Mouse (Mus musculus) myocyte (in vitro differentiated cells): ENCODE results near the gene Rbfox1. TPM values are rescaled to one million over a fixed set of nuclear protein-coding genes. Genes with fewer than 3 reads are reported as not detected.

Experiments
- H3K27me3 ChIP-seq: one replicate; pipeline ENCODE4 v1.6.1; 2011; ENCODE audit not compliant: control insufficient read depth, insufficient read depth, insufficient read length
- H3K36me3 ChIP-seq: one replicate; pipeline ENCODE4 v1.6.1; 2011; ENCODE audit not compliant: control insufficient read depth, insufficient read depth
- H3K4me2 ChIP-seq: one replicate; pipeline ENCODE4 v1.6.1; 2011; ENCODE audit warnings: low read depth, control low read depth
- H3K4me3 ChIP-seq: one replicate; pipeline ENCODE4 v1.5.1; 2011; ENCODE audit warnings: mild to moderate bottlenecking, control low read depth, moderate library complexity
- H3K79me2 ChIP-seq: one replicate; pipeline ENCODE4 v1.6.1; 2011; ENCODE audit not compliant: control insufficient read depth, insufficient read depth
- H3ac ChIP-seq: one replicate; pipeline ENCODE4 v1.6.1; 2011; ENCODE audit not compliant: control insufficient read depth, insufficient read length
- CEBPB ChIP-seq: IDR thresholded peaks from 2 replicates; pipeline ENCODE4 v1.6.1; 2011; ENCODE audit warnings: mild to moderate bottlenecking, moderate library complexity; ENCODE audit not compliant: poor library complexity, insufficient read depth, severe bottlenecking
- E2F4 ChIP-seq: IDR thresholded peaks from one replicate; pipeline ENCODE4 v1.6.1; 2011; ENCODE audit warnings: mild to moderate bottlenecking, control low read depth, moderate library complexity; ENCODE audit not compliant: insufficient read depth
- MAX ChIP-seq: IDR thresholded peaks from one replicate; pipeline ENCODE4 v1.6.1; 2011; ENCODE audit warnings: low read depth, mild to moderate bottlenecking, control low read depth
- MYOD1 ChIP-seq, 3 experiments: IDR thresholded peaks; one replicate each; pipeline ENCODE4 v1.6.1; 2011; ENCODE audit warnings: control low read depth in 2 of 3, low read depth in 2 of 3, mild to moderate bottlenecking in 2 of 3, moderate library complexity in 1 of 3; ENCODE audit not compliant: insufficient read length in 2 of 3, control insufficient read depth in 1 of 3
- MYOG ChIP-seq, 3 experiments: IDR thresholded peaks; one replicate each; pipeline ENCODE4 v1.6.1; 2011; ENCODE audit warnings: control low read depth in 2 of 3, low read depth in 2 of 3, mild to moderate bottlenecking in 2 of 3; ENCODE audit not compliant: insufficient read length in 2 of 3, control insufficient read depth in 1 of 3, insufficient read depth in 1 of 3
- POLR2A ChIP-seq: IDR thresholded peaks from one replicate; pipeline ENCODE4 v1.6.1; 2011; ENCODE audit warnings: low read depth, mild to moderate bottlenecking, control low read depth, moderate library complexity; ENCODE audit not compliant: insufficient read length
- POLR2AphosphoS2 ChIP-seq: IDR thresholded peaks from one replicate; pipeline ENCODE4 v1.6.1; 2011; ENCODE audit warnings: low read depth, control low read depth; ENCODE audit not compliant: insufficient read length
- REST ChIP-seq: IDR thresholded peaks from one replicate; pipeline ENCODE4 v1.6.1; 2011; ENCODE audit warnings: mild to moderate bottlenecking, control low read depth, moderate library complexity; ENCODE audit not compliant: insufficient read depth, insufficient read length
- SRF ChIP-seq: IDR thresholded peaks from one replicate; pipeline ENCODE4 v1.6.1; 2011; ENCODE audit warnings: low read depth; ENCODE audit not compliant: control insufficient read depth, insufficient read length
- TCF12 ChIP-seq: IDR thresholded peaks from one replicate; pipeline ENCODE4 v1.6.1; 2011; ENCODE audit warnings: mild to moderate bottlenecking, control low read depth; ENCODE audit not compliant: poor library complexity, insufficient read depth, severe bottlenecking
- TCF3 ChIP-seq: IDR thresholded peaks from one replicate; pipeline ENCODE4 v1.6.1; 2011; ENCODE audit warnings: low read depth, control low read depth; ENCODE audit not compliant: insufficient read length
- USF1 ChIP-seq: IDR thresholded peaks from one replicate; pipeline ENCODE4 v1.6.1; 2011; ENCODE audit warnings: low read depth, mild to moderate bottlenecking, control low read depth, moderate library complexity
- polyA plus RNA-seq: library from polyadenylated mRNA; unstranded; fragments of >200 nt; fragmentation: generic; extraction: Trizol; gene quantifications from one replicate; pipeline ENCODE4 v1.2.1, GENCODE M21; 2012; ENCODE audit warnings: missing spikeins

Rbfox1 gene
- polyA plus RNA-seq, 1 experiment = 8.3 TPM

DNA sequence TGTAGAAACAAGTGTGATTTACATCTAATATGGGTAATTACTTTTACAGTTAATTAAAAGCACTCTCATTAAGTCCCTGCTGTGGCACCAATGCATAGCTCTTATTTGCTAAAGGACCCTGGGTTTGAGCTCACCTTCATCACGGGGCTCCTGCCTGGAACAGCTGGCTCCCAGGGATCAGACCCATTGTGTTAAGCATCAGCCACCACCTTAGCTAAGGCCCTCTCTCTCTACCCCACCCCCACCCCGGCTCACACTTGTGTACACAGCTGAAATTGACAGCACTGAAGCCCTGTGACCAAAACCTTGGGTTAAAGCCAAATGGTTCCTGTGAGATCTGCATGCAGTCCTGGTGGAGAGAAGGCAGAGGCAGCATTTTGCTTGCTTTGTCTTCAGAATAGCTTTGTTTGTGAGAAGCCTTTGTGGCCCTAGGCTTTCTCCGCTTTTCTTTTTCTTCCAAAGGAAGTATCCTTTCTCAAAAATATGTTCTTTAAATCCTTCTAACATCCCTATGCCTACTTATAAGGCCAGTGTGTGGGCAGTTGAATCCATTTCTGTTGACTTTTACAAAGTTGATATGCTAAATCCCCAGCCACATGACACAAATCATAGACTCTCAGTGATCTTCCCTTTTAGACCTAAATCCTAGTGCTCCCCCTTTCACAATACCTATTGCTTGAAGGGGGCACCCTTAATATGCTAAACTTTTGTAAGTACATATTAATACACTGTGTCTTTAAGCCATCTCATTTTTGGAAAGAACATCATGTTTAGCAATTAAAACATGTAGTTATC is 594.7 kb downstream of the Rbfox1 start:
- Histone ChIP-seq H3K4me3 (no peak overlapping the region), H3K4me2 (no peak overlapping the region), H3K79me2 (no peaks in the 10 kb centered on the region), H3K27me3 (no peaks in the 10 kb centered on the region), H3K36me3 (no peaks in the 10 kb centered on the region), H3ac (no peak overlapping the region)
- TF ChIP-seq E2F4 (no peak), CEBPB (no peak), TCF12 (no peak), SRF (no peak), REST (no peak), POLR2A (no peak), MYOG (IDR thresholded peaks at IDR 0.05; ENCODE audit: control insufficient read depth in 1 of 3, insufficient read depth in 1 of 3, insufficient read length in 2 of 3, low read depth in 2 of 3) (no peak)

DNA sequence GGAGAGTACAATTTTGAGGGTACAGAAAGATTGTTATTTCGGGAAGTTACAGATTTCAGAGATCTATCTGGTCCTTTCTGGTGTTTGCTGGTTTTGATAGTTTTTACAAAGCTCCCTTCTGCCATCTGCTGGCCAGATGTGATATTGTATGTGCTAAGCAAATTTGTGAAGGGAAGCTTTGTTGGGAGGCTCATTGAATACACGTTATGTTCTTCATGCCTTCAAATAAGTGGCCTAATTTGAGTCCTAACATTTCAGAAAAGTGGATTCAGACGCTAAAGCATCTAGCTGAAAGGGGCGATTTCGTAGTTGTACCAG is 595.2 kb downstream of the Rbfox1 start:
- Histone ChIP-seq H3K79me2 (no peaks in the 10 kb centered on the region), H3K4me3 (no peak overlapping the region), H3ac (no peak overlapping the region), H3K27me3 (no peaks in the 10 kb centered on the region), H3K36me3 (no peaks in the 10 kb centered on the region), H3K4me2 (no peak overlapping the region)
- TF ChIP-seq MAX (no peak), POLR2AphosphoS2 (no peak), SRF (no peak), MYOG (IDR thresholded peaks at IDR 0.05; ENCODE audit: control insufficient read depth in 1 of 3, insufficient read depth in 1 of 3, insufficient read length in 2 of 3, low read depth in 2 of 3) (no peak), E2F4 (no peak), REST (no peak), CEBPB (no peak), USF1 (no peak), TCF12 (no peak), POLR2A (no peak), MYOD1 (IDR thresholded peaks at IDR 0.05; ENCODE audit: control insufficient read depth in 1 of 3, insufficient read length in 2 of 3, low read depth in 2 of 3) (no peak), TCF3 (no peak)

DNA sequence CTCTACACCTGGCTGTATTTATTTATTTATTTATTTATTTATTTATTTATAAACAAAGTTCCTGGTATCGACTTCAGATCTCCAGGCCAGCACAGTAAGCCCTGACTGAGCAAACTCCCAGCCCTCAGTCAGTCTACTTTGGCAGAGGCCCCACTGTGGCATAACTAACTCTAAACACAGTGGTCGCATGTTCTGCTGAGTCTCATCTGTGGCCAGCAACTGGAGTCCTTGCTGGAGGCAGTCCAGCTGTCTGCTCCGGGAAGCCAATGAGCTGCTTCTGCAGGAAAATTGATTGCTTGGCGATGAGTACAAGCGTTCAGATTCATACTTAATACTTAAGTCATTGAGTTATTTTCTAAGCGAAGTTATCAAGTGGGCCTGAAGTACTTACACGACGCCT is 598.5 kb downstream of the Rbfox1 start:
- H3ac ChIP-seq = no peak overlapping the region
- no peak for TF ChIP-seq CEBPB
- TF ChIP-seq MAX = no peak
- no peaks in the 10 kb centered on the region for H3K36me3 ChIP-seq
- no peak overlapping the region for H3K4me3 ChIP-seq
- H3K27me3 ChIP-seq = no peaks in the 10 kb centered on the region
- no peaks in the 10 kb centered on the region for H3K79me2 ChIP-seq
- H3K4me2 ChIP-seq = no peak overlapping the region

DNA sequence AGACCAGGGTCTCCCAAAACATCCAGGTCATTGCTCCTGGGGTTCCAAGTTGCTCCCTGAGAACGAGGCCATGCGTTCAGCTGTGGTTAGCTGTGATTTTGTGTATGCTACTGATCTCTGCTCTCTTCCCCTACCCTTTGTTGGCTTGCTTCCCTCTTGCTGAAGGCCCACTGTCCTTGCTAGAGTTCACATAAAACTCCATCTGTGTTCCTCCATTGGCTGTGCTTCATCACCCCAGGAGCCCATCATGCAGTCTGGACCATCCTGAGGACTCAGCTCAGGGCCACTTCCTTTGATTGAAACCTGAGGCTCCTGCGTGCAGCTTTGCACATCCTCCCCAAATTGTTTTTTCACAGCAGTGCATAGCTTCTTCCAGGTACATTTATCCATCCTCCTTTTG is 600.5 kb downstream of the Rbfox1 start:
- TF ChIP-seq E2F4 (no peak), POLR2A (no peak)
- no peak overlapping the region for H3K4me2 ChIP-seq
- H3K27me3 ChIP-seq = no peaks in the 10 kb centered on the region
- H3ac ChIP-seq = no peak overlapping the region
- no peaks in the 10 kb centered on the region for H3K79me2 ChIP-seq
- H3K36me3 ChIP-seq = no peaks in the 10 kb centered on the region
- no peak overlapping the region for H3K4me3 ChIP-seq

DNA sequence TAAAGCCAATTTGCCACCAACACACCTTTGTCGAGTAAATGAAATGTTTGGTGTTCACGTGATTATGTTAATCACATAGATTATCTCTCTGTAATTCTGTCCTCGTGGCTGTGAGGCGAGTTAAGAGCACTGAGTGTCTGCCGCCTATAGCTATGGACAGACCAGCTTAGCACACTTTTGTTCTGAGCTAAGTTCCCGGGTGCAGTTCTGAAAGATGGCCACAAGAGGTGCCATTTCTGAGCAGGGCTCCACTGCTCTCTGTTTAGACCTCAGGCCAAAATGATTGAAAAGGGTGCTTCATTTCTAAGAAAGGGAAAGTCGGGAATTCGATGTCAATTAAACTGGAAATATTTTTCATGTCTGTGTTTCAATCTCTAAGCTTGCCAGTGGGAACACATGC is 617.1 kb downstream of the Rbfox1 start:
- no peak overlapping the region for H3K4me2 ChIP-seq
- H3ac ChIP-seq = no peak overlapping the region
- no peaks in the 10 kb centered on the region for H3K79me2 ChIP-seq
- no peaks in the 10 kb centered on the region for H3K36me3 ChIP-seq
- H3K27me3 ChIP-seq = no peaks in the 10 kb centered on the region
- H3K4me3 ChIP-seq = no peak overlapping the region
- TF ChIP-seq TCF12 (no peak), CEBPB (no peak), MAX (no peak)
